Mouse (Mus musculus): Measurements from ENCODE around the gene 6330409D20Rik.

Gene 6330409D20Rik

GRCm38 (mm10) chr2:32740916-32741272 lies at the start of gene 6330409D20Rik:
TSS of gene 6330409D20Rik (minus strand) at chr2:32741016.
- no peak for DNase-seq (ENCODE audit: low read depth)

GRCm38 (mm10) chr2:32788581-32788980 lies 47.8 kb upstream of the 6330409D20Rik start:
- DNase-seq (ENCODE audit: low read depth) = no peak

GRCm38 (mm10) chr2:32787176-32787575 lies 46.4 kb upstream of the 6330409D20Rik start:
- DNase-seq (ENCODE audit: low read depth) = peak; percentile 24

GRCm38 (mm10) chr2:32784048-32784681 lies 43.3 kb upstream of the 6330409D20Rik start, which contains the start of gene Cfap157:
TSS of gene Cfap157 (minus strand) at chr2:32784428.
- DNase-seq (ENCODE audit: low read depth) = no peak

GRCm38 (mm10) chr2:32781710-32782109 lies 40.9 kb upstream of the 6330409D20Rik start:
- DNase-seq (ENCODE audit: low read depth) = no peak

GRCm38 (mm10) chr2:32779714-32780113 lies 38.9 kb upstream of the 6330409D20Rik start:
- no peak for DNase-seq (ENCODE audit: low read depth)

- no peak for DNase-seq (ENCODE audit: low read depth)
These were observed 38.3 kb upstream of the 6330409D20Rik start for GRCm38 (mm10) chr2:32779131-32779530.

GRCm38 (mm10) chr2:32778081-32778480 lies 37.3 kb upstream of the 6330409D20Rik start:
- DNase-seq (ENCODE audit: low read depth) = no peak

- no peak for DNase-seq (ENCODE audit: low read depth)
These were observed 35.4 kb upstream of the 6330409D20Rik start for GRCm38 (mm10) chr2:32776192-32776591.

GRCm38 (mm10) chr2:32775359-32776074 lies 34.7 kb upstream of the 6330409D20Rik start, which contains the start of the genes Ttc16 and Ptrh1:
TSS of gene Ttc16 (minus strand) at chr2:32775633.
TSS of gene Ptrh1 (plus strand) at chr2:32775786.
- DNase-seq (ENCODE audit: low read depth) = peak; percentile 96

- DNase-seq (ENCODE audit: low read depth) = no peak
These were observed 31.9 kb upstream of the 6330409D20Rik start for GRCm38 (mm10) chr2:32772626-32773279.

- no peak for DNase-seq (ENCODE audit: low read depth)
These were observed 31.1 kb upstream of the 6330409D20Rik start for GRCm38 (mm10) chr2:32771886-32772285.

GRCm38 (mm10) chr2:32769327-32770085 lies 28.7 kb upstream of the 6330409D20Rik start:
- no peak for DNase-seq (ENCODE audit: low read depth)

- DNase-seq (ENCODE audit: low read depth) = no peak
These were observed 28.0 kb upstream of the 6330409D20Rik start for GRCm38 (mm10) chr2:32768661-32769285.

GRCm38 (mm10) chr2:32767241-32767640 lies 26.4 kb upstream of the 6330409D20Rik start:
- no peak for DNase-seq (ENCODE audit: low read depth)

- no peak for DNase-seq (ENCODE audit: low read depth)
These were observed 22.5 kb upstream of the 6330409D20Rik start for GRCm38 (mm10) chr2:32763353-32763752.

GRCm38 (mm10) chr2:32761859-32762258 lies 21.0 kb upstream of the 6330409D20Rik start:
- no peak for DNase-seq (ENCODE audit: low read depth)

- DNase-seq (ENCODE audit: low read depth) = no peak
These were observed 20.5 kb upstream of the 6330409D20Rik start for GRCm38 (mm10) chr2:32761361-32761760.

GRCm38 (mm10) chr2:32759001-32759400 lies 18.2 kb upstream of the 6330409D20Rik start:
- DNase-seq (ENCODE audit: low read depth) = no peak

- no peak for DNase-seq (ENCODE audit: low read depth)
These were observed 17.7 kb upstream of the 6330409D20Rik start for GRCm38 (mm10) chr2:32758503-32758902.

- peak; percentile 98 for DNase-seq (ENCODE audit: low read depth)
These were observed 16.4 kb upstream of the 6330409D20Rik start, which contains the start of gene Tor2a for GRCm38 (mm10) chr2:32757056-32757845. TSS of gene Tor2a (plus strand) at chr2:32757234.
